Mouse (Mus musculus): ENCODE results near the gene Amotl2.

DNA sequence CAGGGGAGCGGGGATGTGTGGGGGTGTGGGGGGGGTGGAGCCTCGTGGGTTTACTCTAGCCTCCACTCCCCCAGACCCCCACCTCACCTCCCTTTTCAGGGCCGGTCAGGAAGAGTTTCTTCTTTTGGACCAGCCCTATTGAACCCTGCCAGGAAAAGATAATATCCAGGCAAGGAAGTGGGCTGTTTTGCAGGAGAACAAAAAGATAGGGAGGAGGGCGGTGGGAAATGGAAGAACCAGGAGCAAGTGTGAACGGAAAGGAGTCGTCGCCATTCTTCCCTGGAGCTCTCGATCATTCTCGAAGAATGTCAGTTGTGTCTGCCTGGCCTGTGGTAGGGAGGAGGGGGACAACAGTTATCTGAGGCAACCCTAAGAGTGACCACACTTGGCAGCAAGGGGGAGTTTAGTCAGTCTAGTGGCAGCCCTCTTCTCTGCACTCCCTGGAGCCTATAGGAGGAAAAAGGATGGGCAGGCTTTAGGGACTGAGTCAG is 5.6 kb downstream of the Amotl2 start:
- no peak for TF ChIP-seq POLR2A (IDR thresholded peaks at IDR 0.05; ENCODE audit: low read depth, low read length)
- TF ChIP-seq CTCF (IDR thresholded peaks at IDR 0.05; ENCODE audit: extremely low read depth, insufficient read depth, insufficient read length, insufficient replicate concordance): no peak

Measured in spleen, adult 2 months (tissue).